Mouse (Mus musculus): ENCODE measurements at regions not wholly inside any gene's neighbourhood (a gene's known extent, or its start where the extent isn't known, plus 50 kb on each side); places are given as distances from the start of the nearest gene placed in this dataset.

DNA sequence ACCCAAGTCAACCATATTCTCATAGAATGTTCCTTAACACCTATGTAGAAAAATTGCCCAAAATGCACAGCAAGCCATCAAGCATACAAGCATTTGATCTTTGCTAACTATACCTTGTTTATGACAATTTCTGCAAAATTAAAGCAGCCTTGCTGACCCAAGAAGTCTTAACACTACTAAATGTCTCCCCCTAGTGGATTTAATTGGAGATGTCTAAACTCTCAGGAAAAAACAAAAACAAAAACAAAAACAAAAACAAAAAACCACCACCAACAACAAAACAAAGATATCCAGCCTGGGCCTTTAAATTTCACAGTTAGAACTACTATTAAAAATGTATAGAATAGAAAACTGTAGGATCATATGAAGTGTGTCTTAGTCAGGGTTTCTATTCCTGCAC, 69.8 kb upstream of the Nudt7 start:
- peak; percentile 41 for DNase-seq (ENCODE audit: low spot score)

GRCm38 (mm10) chr8:114072330-114072729, 61.0 kb upstream of the Nudt7 start:
- DNase-seq (ENCODE audit: low spot score): no peak

DNA sequence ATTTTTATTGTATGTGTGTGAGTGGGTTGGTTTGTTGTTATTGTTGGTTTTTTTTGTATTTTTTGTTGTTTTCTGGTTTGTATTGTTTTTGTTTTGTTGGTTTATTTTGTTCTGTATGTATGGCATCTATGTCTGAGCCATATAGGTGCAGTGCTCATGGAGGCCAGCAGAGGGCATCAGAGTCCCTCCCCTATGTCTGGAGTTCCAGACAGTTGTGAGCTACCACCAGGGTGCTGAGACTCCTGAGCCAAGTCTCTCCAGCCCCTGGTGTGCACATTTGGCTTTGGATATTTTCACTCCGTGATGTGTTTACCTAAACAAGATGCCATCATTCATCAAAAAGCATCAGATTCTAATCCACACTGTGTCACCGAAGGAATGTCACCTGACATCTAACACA, 59.2 kb upstream of the Nudt7 start:
- DNase-seq (ENCODE audit: low spot score): no peak

GRCm38 (mm10) chr8:114076701-114077100, 56.7 kb upstream of the Nudt7 start:
- DNase-seq (ENCODE audit: low spot score): no peak

GRCm38 (mm10) chr8:114081049-114081756, 52.2 kb upstream of the Nudt7 start:
- peak; percentile 72 for DNase-seq (ENCODE audit: low spot score)

GRCm38 (mm10) chr8:114081757-114082059, 51.6 kb upstream of the Nudt7 start:
- no peak for DNase-seq (ENCODE audit: low spot score)

Measured in adipocyte (in vitro differentiated cells).